Mouse (Mus musculus) limb, embryonic 14.5 days (tissue): ENCODE results near the gene Cox7a2l. TPM values are rescaled to one million over a fixed set of nuclear protein-coding genes. Genes with fewer than 3 reads are reported as not detected.

Source experiments
- ATAC-seq: fragments of 200-750 bp; cut with Nextera tagmentation; 2 replicates; pipeline ENCODE4 v1.8.0; 2017; ENCODE audit warnings: low read depth, moderate number of reproducible peaks, moderate TSS enrichment; ENCODE audit not compliant: low FRiP score
- DNase-seq: peaks from one replicate; pipeline ENCODE4 v3.0.0-alpha.2; 2015; ENCODE audit warnings: low spot score
- H3K27ac ChIP-seq: fragments of 300-500 bp; sonication (generic); replicated peaks from 2 replicates; pipeline ENCODE4 v1.5.1; 2014; ENCODE audit warnings: low read depth, mild to moderate bottlenecking, low read length, moderate library complexity, mixed read lengths
- H3K27me3 ChIP-seq: fragments of 300-500 bp; sonication (generic); 2 replicates; pipeline ENCODE4 v1.6.1; 2014; ENCODE audit warnings: low read length, mixed read lengths; ENCODE audit not compliant: control insufficient read depth, insufficient read depth
- H3K36me3 ChIP-seq: fragments of 300-500 bp; sonication (generic); 2 replicates; pipeline ENCODE4 v1.6.1; 2014; ENCODE audit warnings: mild to moderate bottlenecking, low read length, moderate library complexity, mixed read lengths; ENCODE audit not compliant: control insufficient read depth, insufficient read depth
- H3K4me1 ChIP-seq: fragments of 300-500 bp; sonication (generic); 2 replicates; pipeline ENCODE4 v1.6.1; 2014; ENCODE audit warnings: antibody characterized with exemption, low read length, mixed read lengths; ENCODE audit not compliant: control insufficient read depth, insufficient read depth
- H3K4me2 ChIP-seq: fragments of 300-500 bp; sonication (generic); replicated peaks from 2 replicates; pipeline ENCODE4 v1.6.1; 2014; ENCODE audit warnings: low read depth, mild to moderate bottlenecking, low read length, moderate library complexity; ENCODE audit not compliant: severe bottlenecking
- H3K4me3 ChIP-seq: fragments of 300-500 bp; sonication (generic); replicated peaks from 2 replicates; pipeline ENCODE4 v1.5.1; 2014; ENCODE audit warnings: low read length
- H3K9ac ChIP-seq: fragments of 300-500 bp; sonication (generic); 2 replicates; pipeline ENCODE4 v1.6.1; 2014; ENCODE audit warnings: mild to moderate bottlenecking, low read depth, low read length, moderate library complexity; ENCODE audit not compliant: severe bottlenecking
- H3K9me3 ChIP-seq: fragments of 300-500 bp; sonication (generic); 2 replicates; pipeline ENCODE4 v1.6.1; 2016; ENCODE audit warnings: low read length; ENCODE audit not compliant: control insufficient read depth
- POLR2A ChIP-seq: fragments of 200-500 bp; IDR thresholded peaks from 2 replicates; pipeline ENCODE4 v1.8.0; 2012; ENCODE audit warnings: inconsistent platforms, mild to moderate bottlenecking, moderate library complexity, borderline replicate concordance; ENCODE audit not compliant: insufficient read depth, insufficient read length; ENCODE audit errors: extremely low read depth
- WGBS: fragments of 180-500 bp; shearing (Covaris S2); extraction: QIAGEN DNeasy Blood & Tissue Kit; methylation state at CpG from one replicate; pipeline ENCODE4 v1.1.7; 2014; 5-methylcytosine and 5-hydroxymethylcytosine counted together
- polyA plus RNA-seq, 2 experiments: library from polyadenylated mRNA; depleted of rRNA in 1 of 2; stranded (reverse) in 1 of 2; unstranded in 1 of 2; fragments of >200 nt; fragmentation: Nextera tagmentation in 1 of 2; extraction: Ambion mirVana in 1 of 2; gene quantifications; 2 replicates each; pipeline versions ENCODE4 v1.2.1 to v1.2.3; 2012 to 2014

Gene Cox7a2l
- polyA plus RNA-seq (2012; rRNA removed) (167 and 195 TPM in 2 replicates), polyA plus RNA-seq (2014; fragmentation: Nextera tagmentation; extraction: Ambion mirVana) (180 and 185 TPM in 2 replicates)

DNA sequence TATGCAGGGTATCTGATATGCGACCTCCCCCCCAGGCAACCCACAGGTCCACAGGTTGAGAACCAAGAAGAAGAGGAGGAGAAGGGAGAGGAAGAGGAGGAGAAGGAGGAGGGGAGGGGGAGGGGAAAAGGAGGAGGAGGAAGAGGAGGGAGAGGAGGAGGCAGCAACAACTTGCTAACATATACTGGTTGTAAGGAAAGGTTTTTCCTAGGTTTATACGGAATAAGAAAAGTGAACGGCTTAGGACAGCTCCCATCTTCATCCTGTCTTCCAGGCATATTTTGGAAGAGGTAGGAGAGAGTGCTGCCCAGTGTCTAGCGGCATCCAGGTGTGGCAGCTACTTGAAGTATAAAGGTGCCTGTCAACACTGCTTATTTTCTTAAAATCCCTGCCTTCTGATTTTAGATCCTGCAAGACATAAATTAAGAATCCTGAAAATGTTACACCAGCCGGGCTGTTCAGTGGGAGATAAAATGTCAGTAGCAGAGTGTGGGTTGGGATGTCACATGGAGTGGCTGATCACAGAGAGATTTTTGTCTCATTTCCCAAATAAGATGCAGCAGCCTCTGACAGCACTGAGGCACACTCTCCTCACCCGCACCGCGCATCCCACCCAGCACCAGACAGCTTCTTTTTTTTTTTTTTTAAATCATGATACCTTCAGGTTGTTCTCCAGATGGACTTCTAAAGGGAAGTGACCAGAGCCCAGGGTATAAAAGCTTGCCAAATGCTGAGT lies at the start of gene Cox7a2l:
Gene Cox7a2l, minus strand, starts transcription at position 51 of the 736 bp plus-strand sequence.
- DNase-seq (no peak), ATAC-seq (no peak)
- no peaks in the 10 kb centered on the region for H3K9me3 ChIP-seq
- no peaks in the 10 kb centered on the region for H3K27me3 ChIP-seq
- H3K27ac ChIP-seq, result no peak within 1 kb of the TSS
- peaks cover 10% of the 10 kb centered on the region for H3K4me1 ChIP-seq
- H3K4me3 ChIP-seq, result no peak within 1 kb of the TSS
- no peak for TF ChIP-seq POLR2A
- H3K9ac ChIP-seq, result no peak within 1 kb of the TSS
- 91% methylated on average over 8 of the region's 8 CpGs for WGBS
- H3K4me2 ChIP-seq, result no peak within 1 kb of the TSS
- H3K36me3 ChIP-seq, result no peaks in the 10 kb centered on the region

DNA sequence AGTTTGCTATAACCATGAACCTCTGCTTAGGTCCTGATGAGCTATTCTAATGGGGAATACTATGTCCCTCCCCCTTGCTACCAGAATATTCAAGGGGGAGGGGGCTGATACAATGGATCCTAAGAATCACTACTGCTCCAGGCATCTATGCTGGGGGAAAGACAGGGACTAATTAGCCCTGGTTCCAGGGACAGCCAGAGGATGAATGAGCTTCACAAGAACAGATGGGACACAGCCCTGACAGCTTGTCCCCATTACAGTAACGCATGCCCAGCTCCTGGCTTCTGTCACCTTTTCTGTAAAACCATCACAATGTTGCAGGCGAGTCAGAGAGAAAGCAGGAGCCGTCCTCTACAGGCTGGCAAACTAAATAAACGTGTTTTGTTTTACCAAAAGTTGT lies 48.4 kb upstream of the Cox7a2l start:
- Histone ChIP-seq H3K4me1 (no peaks in the 10 kb centered on the region), H3K9ac (no peak overlapping the region), H3K4me2 (no peak overlapping the region), H3K9me3 (no peaks in the 10 kb centered on the region), H3K4me3 (no peak overlapping the region), H3K27me3 (no peaks in the 10 kb centered on the region), H3K27ac (no peak overlapping the region), H3K36me3 (no peaks in the 10 kb centered on the region)
- no peak for DNase-seq
- TF ChIP-seq POLR2A, result no peak
- WGBS, result 37% methylated on average over 4 of the region's 4 CpGs
- ATAC-seq, result no peak

GRCm38 (mm10) chr17:83564119-83564820 lies 47.1 kb upstream of the Cox7a2l start:
- H3K9me3 ChIP-seq, result no peaks in the 10 kb centered on the region
- DNase-seq, result no peak
- H3K27me3 ChIP-seq, result no peaks in the 10 kb centered on the region
- TF ChIP-seq POLR2A, result no peak
- no peak overlapping the region for H3K4me2 ChIP-seq
- H3K36me3 ChIP-seq, result no peaks in the 10 kb centered on the region
- ATAC-seq, result no peak
- H3K4me1 ChIP-seq, result no peaks in the 10 kb centered on the region
- no peak overlapping the region for H3K27ac ChIP-seq
- H3K4me3 ChIP-seq, result no peak overlapping the region
- H3K9ac ChIP-seq, result no peak overlapping the region
- WGBS, result 59% methylated on average over 12 of the region's 12 CpGs

DNA sequence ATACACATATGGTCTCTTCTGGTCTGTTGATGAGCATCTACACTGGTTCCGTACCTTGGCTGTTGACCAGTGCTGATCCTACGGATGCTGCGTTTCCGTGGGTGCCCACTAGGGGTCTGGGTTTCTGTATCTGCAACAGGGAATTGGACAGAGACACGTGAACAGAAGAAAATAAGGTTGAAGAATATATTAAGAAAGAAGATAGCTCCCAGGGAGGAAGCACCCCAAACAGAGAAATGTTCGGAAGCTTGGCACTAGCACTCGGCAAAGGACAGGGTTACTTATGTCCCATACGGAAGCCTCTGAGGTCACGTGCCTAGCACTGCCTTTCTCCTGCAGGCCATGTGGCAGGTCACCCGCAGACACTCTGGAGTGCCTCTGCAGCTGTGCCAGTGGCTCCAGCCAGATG lies 46.6 kb upstream of the Cox7a2l start:
- WGBS, result 45% methylated on average over 10 of the region's 10 CpGs
- TF ChIP-seq POLR2A, result no peak
- H3K4me1 ChIP-seq, result no peaks in the 10 kb centered on the region
- H3K4me3 ChIP-seq, result no peak overlapping the region
- ATAC-seq, result no peak
- H3K36me3 ChIP-seq, result no peaks in the 10 kb centered on the region
- DNase-seq, result no peak
- no peak overlapping the region for H3K4me2 ChIP-seq
- no peaks in the 10 kb centered on the region for H3K9me3 ChIP-seq
- H3K27ac ChIP-seq, result no peak overlapping the region
- no peak overlapping the region for H3K9ac ChIP-seq
- no peaks in the 10 kb centered on the region for H3K27me3 ChIP-seq

DNA sequence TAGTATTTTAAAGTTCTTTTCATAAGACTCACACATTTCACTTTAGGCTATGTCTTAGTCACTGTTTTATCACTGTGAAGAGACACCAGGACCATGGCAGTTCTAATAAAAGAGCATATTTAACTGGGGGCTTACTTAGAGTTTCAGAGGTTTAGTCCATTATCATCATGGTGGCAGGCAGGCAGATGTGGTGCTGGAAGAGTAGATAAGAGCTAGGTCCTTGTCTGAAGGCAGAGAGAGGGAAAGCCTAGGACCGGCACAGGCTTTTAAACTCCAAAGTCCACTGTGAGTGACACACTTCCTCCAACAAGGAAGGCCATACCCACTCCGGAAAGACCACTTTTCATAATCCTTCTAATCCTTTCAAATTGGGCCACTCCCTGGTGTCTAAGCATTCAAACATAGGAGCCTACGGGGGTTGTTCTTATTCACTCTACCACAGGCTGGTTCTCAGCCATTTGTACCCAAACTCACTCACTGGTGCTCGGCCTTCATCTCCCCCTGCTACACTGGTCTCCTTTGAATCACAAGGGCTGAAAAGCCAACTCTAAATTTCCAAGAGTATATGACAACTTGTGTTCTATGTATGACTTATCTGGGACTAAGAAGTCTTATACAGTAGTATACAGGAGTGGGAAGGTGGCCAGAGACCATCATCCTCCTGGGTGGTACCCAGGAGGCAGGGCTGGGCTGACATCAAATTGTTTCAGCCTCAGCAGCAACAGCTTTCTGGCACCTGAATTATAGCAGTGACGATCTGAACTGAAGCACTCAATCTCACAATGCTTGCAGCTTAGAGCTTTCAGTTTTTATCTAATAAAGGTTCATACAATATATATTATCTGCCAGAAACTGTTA lies 45.3 kb upstream of the Cox7a2l start:
- no peak overlapping the region for H3K4me2 ChIP-seq
- 93% methylated on average over 5 of the region's 5 CpGs for WGBS
- no peak for TF ChIP-seq POLR2A
- H3K27ac ChIP-seq, result no peak overlapping the region
- no peak overlapping the region for H3K9ac ChIP-seq
- no peaks in the 10 kb centered on the region for H3K9me3 ChIP-seq
- H3K27me3 ChIP-seq, result no peaks in the 10 kb centered on the region
- no peak for ATAC-seq
- no peak overlapping the region for H3K4me3 ChIP-seq
- H3K36me3 ChIP-seq, result no peaks in the 10 kb centered on the region
- DNase-seq, result no peak
- no peaks in the 10 kb centered on the region for H3K4me1 ChIP-seq
